Mouse (Mus musculus) MEL (cell line): ENCODE measurements at regions not wholly inside any gene's neighbourhood (a gene's known extent, or its start where the extent isn't known, plus 50 kb on each side); places are given as distances from the start of the nearest gene placed in this dataset.

ENCODE experiments used
- DNase-seq: peaks from one replicate; pipeline ENCODE4 v3.0.0; 2011; ENCODE audit warnings: low read depth, low spot score
- H3K27ac ChIP-seq: 2 replicates; pipeline ENCODE4 v1.5.1; 2012; ENCODE audit warnings: low read depth, mild to moderate bottlenecking, control low read depth, low read length, moderate library complexity; ENCODE audit not compliant: control insufficient read depth
- H3K27me3 ChIP-seq, 2 experiments: fragments of 150-350 bp in 1 of 2; sonication (generic) in 1 of 2; 2 replicates each; pipeline ENCODE4 v1.6.1; 2012; ENCODE audit warnings: low read length in 2 of 2, mild to moderate bottlenecking in 2 of 2, improper control_type of control experiment in 1 of 2, moderate library complexity in 1 of 2; ENCODE audit not compliant: insufficient read depth in 2 of 2, control insufficient read depth in 1 of 2
- H3K36me3 ChIP-seq, 2 experiments: 2 replicates each; pipeline ENCODE4 v1.6.1; 2012 to 2014; ENCODE audit warnings: low read length in 2 of 2, improper control_type of control experiment in 1 of 2, inconsistent platforms in 1 of 2, mild to moderate bottlenecking in 1 of 2; ENCODE audit not compliant: insufficient read depth in 2 of 2, control insufficient read depth in 1 of 2
- H3K4me1 ChIP-seq, 2 experiments: fragments of 150-350 bp in 1 of 2; sonication (generic) in 1 of 2; 2 replicates each; pipeline ENCODE4 v1.6.1; 2012; ENCODE audit warnings: low read length in 2 of 2, improper control_type of control experiment in 1 of 2, mild to moderate bottlenecking in 1 of 2; ENCODE audit not compliant: insufficient read depth in 2 of 2, control insufficient read depth in 1 of 2
- H3K4me3 ChIP-seq, 2 experiments: fragments of 150-350 bp in 1 of 2; sonication (generic) in 1 of 2; 2 replicates each; pipeline ENCODE4 v1.5.1; 2012; ENCODE audit warnings: low read depth in 2 of 2, low read length in 2 of 2, mild to moderate bottlenecking in 2 of 2, moderate library complexity in 2 of 2, control low read depth in 1 of 2, improper control_type of control experiment in 1 of 2; ENCODE audit not compliant: control insufficient read depth in 1 of 2, insufficient read depth in 1 of 2
- H3K79me2 ChIP-seq: 2 replicates; pipeline ENCODE4 v1.6.1; 2012; ENCODE audit warnings: mild to moderate bottlenecking, low read length, moderate library complexity; ENCODE audit not compliant: control insufficient read depth, poor library complexity, insufficient read depth
- H3K9ac ChIP-seq: 2 replicates; pipeline ENCODE4 v1.6.1; 2012; ENCODE audit warnings: low read depth, mild to moderate bottlenecking, control low read depth, low read length, moderate library complexity; ENCODE audit not compliant: control insufficient read depth, poor library complexity, severe bottlenecking
- H3K9me3 ChIP-seq: fragments of 150-350 bp; sonication (generic); replicated peaks from 2 replicates; pipeline ENCODE4 v1.6.1; 2012; ENCODE audit warnings: mild to moderate bottlenecking, low read length, improper control_type of control experiment, moderate library complexity; ENCODE audit not compliant: insufficient read depth
- CHD1 ChIP-seq: IDR thresholded peaks from 2 replicates; pipeline ENCODE4 v1.6.1; 2012; ENCODE audit warnings: low read depth, mild to moderate bottlenecking, inconsistent platforms, low read length, improper control_type of control experiment
- CHD2 ChIP-seq: IDR thresholded peaks from 2 replicates; pipeline ENCODE4 v1.6.1; 2011; ENCODE audit warnings: low read length, improper control_type of control experiment
- CTCF ChIP-seq, 3 experiments: IDR thresholded peaks in 2 of 3; conservative IDR thresholded peaks in 1 of 3; 2 replicates each; pipeline ENCODE4 v1.5.1; 2011 to 2012; ENCODE audit warnings: low read length in 3 of 3, low read depth in 2 of 3, mild to moderate bottlenecking in 2 of 3, improper control_type of control experiment in 1 of 3, inconsistent platforms in 1 of 3, mixed read lengths in 1 of 3, moderate library complexity in 1 of 3; ENCODE audit not compliant: control insufficient read depth in 1 of 3, insufficient read depth in 1 of 3, poor library complexity in 1 of 3, severe bottlenecking in 1 of 3
- E2F4 ChIP-seq: IDR thresholded peaks from 2 replicates; pipeline ENCODE4 v1.6.1; 2011; ENCODE audit warnings: low read depth, low read length, improper control_type of control experiment, borderline replicate concordance
- ETS1 ChIP-seq: IDR thresholded peaks from 2 replicates; pipeline ENCODE4 v1.6.1; 2012; ENCODE audit warnings: low read depth, mild to moderate bottlenecking, inconsistent platforms, low read length, improper control_type of control experiment, moderate library complexity
- KAT2A ChIP-seq: conservative IDR thresholded peaks from 2 replicates; pipeline ENCODE4 v1.6.1; 2012; ENCODE audit warnings: low read depth, low read length, improper control_type of control experiment, inconsistent platforms
- MAZ ChIP-seq: IDR thresholded peaks from 2 replicates; pipeline ENCODE4 v1.6.1; 2012; ENCODE audit warnings: low read depth, mild to moderate bottlenecking, inconsistent platforms, low read length, improper control_type of control experiment
- MEF2A ChIP-seq: IDR thresholded peaks from 2 replicates; pipeline ENCODE4 v1.6.1; 2014; ENCODE audit warnings: low read depth, mild to moderate bottlenecking, inconsistent platforms, low read length, improper control_type of control experiment; ENCODE audit not compliant: poor library complexity, insufficient replicate concordance, severe bottlenecking; ENCODE audit errors: extremely low read depth
- MXI1 ChIP-seq: IDR thresholded peaks from 2 replicates; pipeline ENCODE4 v1.6.1; 2011; ENCODE audit warnings: mild to moderate bottlenecking, low read depth, low read length, improper control_type of control experiment
- MYB ChIP-seq: IDR thresholded peaks from 2 replicates; pipeline ENCODE4 v1.6.1; 2011; ENCODE audit warnings: mild to moderate bottlenecking, low read depth, low read length, improper control_type of control experiment
- MYC ChIP-seq: IDR thresholded peaks from 2 replicates; pipeline ENCODE4 v1.6.1; 2011; ENCODE audit warnings: low read depth, mild to moderate bottlenecking, low read length, improper control_type of control experiment, moderate library complexity
- POLR2AphosphoS2 ChIP-seq: IDR thresholded peaks from 2 replicates; pipeline ENCODE4 v1.6.1; 2011; ENCODE audit warnings: low read length, improper control_type of control experiment
- TBP ChIP-seq: IDR thresholded peaks from 2 replicates; pipeline ENCODE4 v1.8.0; 2011; ENCODE audit warnings: low read depth, low read length, improper control_type of control experiment
- USF1 ChIP-seq: IDR thresholded peaks from 2 replicates; pipeline ENCODE4 v1.6.1; 2014; ENCODE audit warnings: low read depth, mild to moderate bottlenecking, inconsistent platforms, low read length, improper control_type of control experiment, moderate library complexity
- USF2 ChIP-seq, 2 experiments: IDR thresholded peaks; 2 replicates each; pipeline ENCODE4 v1.6.1; 2011 to 2012; ENCODE audit warnings: improper control_type of control experiment in 2 of 2, low read length in 2 of 2, borderline replicate concordance in 1 of 2, inconsistent platforms in 1 of 2, low read depth in 1 of 2, mild to moderate bottlenecking in 1 of 2; ENCODE audit not compliant: insufficient read depth in 1 of 2
- ZMIZ1 ChIP-seq: IDR thresholded peaks from 2 replicates; pipeline ENCODE4 v1.6.1; 2012; ENCODE audit warnings: low read depth, mild to moderate bottlenecking, inconsistent platforms, low read length, improper control_type of control experiment, moderate library complexity
- ZNF384 ChIP-seq: IDR thresholded peaks from 2 replicates; pipeline ENCODE4 v1.6.1; 2012; ENCODE audit warnings: low read depth, mild to moderate bottlenecking, inconsistent platforms, low read length, improper control_type of control experiment

DNA sequence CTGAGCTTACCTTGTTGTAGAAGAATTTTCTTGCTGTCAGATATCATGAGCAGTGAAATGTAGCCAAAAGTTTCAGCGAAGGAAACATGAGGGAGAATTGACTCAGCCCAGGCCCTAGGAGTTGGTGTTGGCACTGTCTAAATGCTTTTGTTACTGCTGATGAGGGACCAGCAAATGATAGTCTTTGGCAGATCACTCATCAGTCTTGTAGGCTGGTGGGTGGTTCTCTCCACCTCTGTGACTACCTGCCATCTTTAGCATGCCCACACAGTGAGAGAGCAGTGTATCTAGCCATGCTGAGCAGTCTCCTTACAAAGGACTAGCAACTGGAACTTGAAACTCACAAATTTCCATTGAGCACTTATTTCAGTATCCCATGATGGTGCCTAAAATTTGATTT is 97.1 kb upstream of the Bod1l start:
- Histone ChIP-seq H3K9ac (no peak overlapping the region), H3K4me3 (no peak overlapping the region), H3K36me3 (no peaks in the 10 kb centered on the region), H3K9me3 (no peaks in the 10 kb centered on the region), H3K27ac (no peak overlapping the region), H3K27me3 (no peaks in the 10 kb centered on the region), H3K4me1 (no peaks in the 10 kb centered on the region), H3K79me2 (no peaks in the 10 kb centered on the region)
- TF ChIP-seq POLR2AphosphoS2 = no peak
- no peak for TF ChIP-seq KAT2A
- TF ChIP-seq TBP = no peak
- no peak for TF ChIP-seq CHD2
- no peak for TF ChIP-seq MYB
- TF ChIP-seq ZNF384 = no peak
- no peak for TF ChIP-seq ETS1
- TF ChIP-seq ZMIZ1 = no peak
- no peak for TF ChIP-seq E2F4
- no peak for TF ChIP-seq MEF2A
- no peak for TF ChIP-seq USF1
- TF ChIP-seq MXI1 = no peak
- DNase-seq = no peak

- TF ChIP-seq CTCF (IDR thresholded peaks at IDR 0.05 in 2 of 3, conservative IDR thresholded peaks at IDR 0.05 in 1 of 3; ENCODE audit: control insufficient read depth in 1 of 3, insufficient read depth in 1 of 3, low read depth in 2 of 3, low read length in 3 of 3, poor library complexity in 1 of 3, severe bottlenecking in 1 of 3) = no peak
- TF ChIP-seq USF2 (IDR thresholded peaks at IDR 0.05; ENCODE audit: borderline replicate concordance in 1 of 2, insufficient read depth in 1 of 2, low read depth in 1 of 2, low read length in 2 of 2) = no peak
- TF ChIP-seq MYC = no peak
- no peak for TF ChIP-seq MAZ
- TF ChIP-seq CHD1 = no peak
- TF ChIP-seq MXI1 = no peak
- no peak for TF ChIP-seq ETS1
- TF ChIP-seq POLR2AphosphoS2 = no peak
- H3K9ac ChIP-seq = no peak overlapping the region
- no peaks in the 10 kb centered on the region for H3K79me2 ChIP-seq
- DNase-seq = no peak
- H3K27ac ChIP-seq = no peak overlapping the region
- no peaks in the 10 kb centered on the region for H3K27me3 ChIP-seq
- H3K9me3 ChIP-seq = no peaks in the 10 kb centered on the region
- no peaks in the 10 kb centered on the region for H3K4me1 ChIP-seq
- H3K4me3 ChIP-seq = no peak overlapping the region
- H3K36me3 ChIP-seq = no peaks in the 10 kb centered on the region
Measured at GRCm38 (mm10) chr5:41939736-41940135, 95.6 kb upstream of the Bod1l start.
